Mouse (Mus musculus) large intestine, adult 2 months (tissue): ENCODE measurements around the gene Plp2. TPM values are rescaled to one million over a fixed set of nuclear protein-coding genes. Genes with fewer than 3 reads are reported as not detected.
A peak's percentile ranks its signal among the peaks of the same experiment; 100 is the strongest.

Experiments used
- DNase-seq: peaks from one replicate; pipeline ENCODE4 v3.0.0-alpha.2; 2012; ENCODE audit warnings: low read depth, low spot score
- WGBS: fragments of 180-500 bp; shearing (Covaris S2); methylation state at CpG from one replicate; pipeline ENCODE4 v1.1.7; 2018; 5-methylcytosine and 5-hydroxymethylcytosine counted together
- polyA plus RNA-seq: library from polyadenylated mRNA; depleted of rRNA; stranded (reverse); fragments of >200 nt; gene quantifications from 2 replicates; pipeline ENCODE4 v1.2.3, GENCODE M21; 2012

The Plp2 gene
- polyA plus RNA-seq, 1 experiment: 316 TPM

- DNase-seq: no peak
- 60% methylated on average over 21 of the region's 21 CpGs for WGBS
These were observed 5.3 kb downstream of the Plp2 start for GRCm38 (mm10) chrX:7665739-7666502.

- WGBS: 87% methylated on average over 11 of the region's 11 CpGs
- no peak for DNase-seq
These were observed 6.4 kb downstream of the Plp2 start for GRCm38 (mm10) chrX:7664791-7665190.

- DNase-seq: no peak
- WGBS: 70% methylated on average over 3 of the region's 3 CpGs
These were observed 8.3 kb downstream of the Plp2 start for GRCm38 (mm10) chrX:7662936-7663335.

DNA sequence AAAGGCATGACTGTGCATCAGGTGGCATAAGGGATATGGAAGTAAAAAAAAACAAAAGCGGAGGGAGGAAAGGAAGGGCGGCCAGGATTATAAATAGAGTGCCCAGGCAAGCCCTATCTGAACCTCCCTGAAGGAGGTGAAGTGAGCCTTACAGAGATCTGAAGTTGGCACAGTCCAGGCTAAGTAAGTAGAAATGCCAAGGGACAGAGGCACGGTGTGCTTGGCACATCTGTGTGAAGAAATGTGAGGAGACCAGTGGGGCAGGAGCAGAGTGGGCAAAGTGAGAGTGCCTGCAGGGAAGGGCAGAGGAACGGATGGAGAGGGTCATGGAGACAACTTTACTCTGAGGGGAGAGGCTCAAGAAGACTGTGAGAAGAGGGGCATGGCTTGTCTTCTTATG lies 10.1 kb downstream of the Plp2 start:
- WGBS: 87% methylated on average over 4 of the region's 4 CpGs
- no peak for DNase-seq

- 41% methylated on average over 11 of the region's 11 CpGs for WGBS
- no peak for DNase-seq
These were observed 12.2 kb downstream of the Plp2 start for GRCm38 (mm10) chrX:7658785-7659589.

GRCm38 (mm10) chrX:7658031-7658784 lies 13.0 kb downstream of the Plp2 start:
- no peak for DNase-seq
- 17% methylated on average over 15 of the region's 15 CpGs for WGBS

DNA sequence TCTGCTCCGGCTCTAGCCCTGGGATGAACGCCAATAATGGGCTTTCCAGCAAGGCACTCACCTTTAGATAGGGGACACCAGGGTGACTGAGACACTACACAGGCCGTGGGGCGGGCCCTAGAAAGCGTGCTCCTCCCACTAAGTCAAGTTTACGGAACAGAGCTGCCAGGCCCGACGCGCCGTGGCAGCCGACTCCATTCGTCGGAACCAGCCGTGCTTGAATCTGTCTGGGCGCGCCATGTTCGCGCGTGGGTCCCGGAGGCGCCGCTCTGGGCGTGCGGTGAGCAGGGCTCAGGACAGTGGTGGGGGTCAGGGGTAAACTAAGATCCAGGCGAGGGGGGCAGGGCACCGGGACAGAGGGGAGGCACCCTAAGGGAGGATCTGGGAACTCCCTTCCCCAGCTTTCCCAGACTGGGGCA lies 14.0 kb downstream of the Plp2 start, which contains the start of gene Prickle3:
Prickle3 (plus strand) TSS at position 40 of the 419 bp plus-strand sequence.
- DNase-seq: no peak
- 22% methylated on average over 26 of the region's 26 CpGs for WGBS

DNA sequence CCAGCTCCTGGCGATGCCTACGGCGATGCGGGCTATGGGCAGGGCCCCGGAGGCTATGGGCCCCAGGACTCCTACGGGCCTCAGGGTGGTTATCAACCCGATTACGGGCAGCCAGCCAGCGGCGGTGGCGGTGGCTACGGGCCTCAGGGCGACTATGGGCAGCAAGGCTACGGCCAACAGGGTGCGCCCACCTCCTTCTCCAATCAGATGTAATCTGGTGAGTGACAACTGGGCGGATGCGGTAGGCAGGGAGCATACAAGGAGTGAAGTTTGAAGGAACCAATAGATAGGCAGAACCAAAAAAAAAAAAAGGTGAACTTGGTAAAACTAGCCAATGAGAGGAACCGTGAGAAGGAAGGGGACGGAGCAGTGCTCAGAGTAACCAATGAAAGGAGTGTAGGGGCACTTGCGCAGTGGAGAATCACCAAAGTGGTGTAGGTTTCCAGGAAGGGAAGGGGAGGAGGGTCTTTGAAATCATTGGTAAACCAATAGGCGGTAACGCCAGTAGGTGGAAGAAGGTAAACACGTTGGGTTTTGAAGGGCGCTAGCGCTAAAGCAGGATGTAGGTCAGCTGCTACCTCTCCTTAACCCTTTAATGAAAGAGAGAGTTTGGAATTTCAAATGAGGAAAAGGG lies 22.4 kb downstream of the Plp2 start:
- 18% methylated on average over 25 of the region's 25 CpGs for WGBS
- peak; percentile 74 for DNase-seq

GRCm38 (mm10) chrX:7645349-7645748 lies 25.8 kb downstream of the Plp2 start:
- WGBS: 11% methylated on average over 5 of the region's 5 CpGs
- DNase-seq: peak; percentile 44

DNA sequence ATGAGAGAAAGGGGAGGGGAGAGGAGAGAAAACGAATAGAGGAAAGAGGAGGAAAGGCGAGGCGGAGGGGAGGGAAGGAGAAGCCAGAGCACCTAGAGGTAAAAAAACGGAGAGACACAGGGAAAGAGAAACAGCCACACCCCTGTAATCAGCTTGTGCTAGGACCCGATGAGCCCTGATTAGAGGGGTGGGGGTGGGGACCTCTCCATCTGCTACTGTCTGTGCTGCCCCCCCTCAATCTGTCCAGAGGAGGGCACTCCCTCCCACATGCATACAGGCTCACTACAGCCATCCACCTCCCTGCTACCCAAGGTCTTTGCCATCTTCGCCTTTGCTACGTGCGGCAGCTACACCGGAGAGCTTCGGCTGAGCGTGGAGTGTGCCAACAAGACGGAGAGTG lies 30.4 kb downstream of the Plp2 start:
- 27% methylated on average over 12 of the region's 12 CpGs for WGBS

DNA sequence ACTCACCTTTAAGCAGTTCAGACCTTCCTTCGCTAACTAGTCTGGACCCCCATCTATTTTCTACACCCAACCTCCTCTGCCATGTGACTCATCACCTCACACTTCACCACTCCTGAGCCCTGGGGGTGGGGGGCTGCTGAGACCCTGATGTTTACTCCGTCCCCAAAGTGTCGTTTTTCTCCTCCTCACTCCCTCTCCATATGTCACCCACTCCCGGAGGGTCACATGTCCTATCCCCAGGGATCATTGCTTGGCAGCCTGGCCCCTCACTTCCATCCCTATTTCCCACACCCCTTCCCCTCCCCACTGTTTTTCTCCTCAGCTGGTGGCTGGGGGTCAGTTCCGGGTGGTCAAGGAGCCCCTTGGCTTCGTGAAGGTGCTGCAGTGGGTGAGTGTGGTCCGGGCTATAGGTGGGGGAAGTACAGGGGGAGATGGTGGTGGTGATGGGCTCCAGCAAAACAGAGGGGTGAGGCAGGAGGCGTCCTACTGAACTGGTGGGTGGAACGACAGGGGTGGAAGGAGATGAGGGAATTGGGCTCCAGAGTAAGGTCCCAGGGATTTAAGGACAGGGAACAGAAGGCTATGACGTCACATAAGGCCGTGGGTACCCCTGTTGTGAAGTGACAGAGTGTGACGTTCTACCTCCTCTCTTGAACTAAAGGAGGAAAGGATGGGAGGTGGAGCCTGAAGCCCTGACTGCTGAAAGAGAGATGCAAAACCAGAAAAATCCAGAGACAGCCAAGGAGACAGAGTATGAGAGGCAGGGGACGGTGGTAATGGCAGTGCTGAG lies 31.5 kb downstream of the Plp2 start:
- 29% methylated on average over 13 of the region's 13 CpGs for WGBS

More for the DNA sequence above, 30.4 kb downstream of the Plp2 start:
- no peak for DNase-seq

DNA sequence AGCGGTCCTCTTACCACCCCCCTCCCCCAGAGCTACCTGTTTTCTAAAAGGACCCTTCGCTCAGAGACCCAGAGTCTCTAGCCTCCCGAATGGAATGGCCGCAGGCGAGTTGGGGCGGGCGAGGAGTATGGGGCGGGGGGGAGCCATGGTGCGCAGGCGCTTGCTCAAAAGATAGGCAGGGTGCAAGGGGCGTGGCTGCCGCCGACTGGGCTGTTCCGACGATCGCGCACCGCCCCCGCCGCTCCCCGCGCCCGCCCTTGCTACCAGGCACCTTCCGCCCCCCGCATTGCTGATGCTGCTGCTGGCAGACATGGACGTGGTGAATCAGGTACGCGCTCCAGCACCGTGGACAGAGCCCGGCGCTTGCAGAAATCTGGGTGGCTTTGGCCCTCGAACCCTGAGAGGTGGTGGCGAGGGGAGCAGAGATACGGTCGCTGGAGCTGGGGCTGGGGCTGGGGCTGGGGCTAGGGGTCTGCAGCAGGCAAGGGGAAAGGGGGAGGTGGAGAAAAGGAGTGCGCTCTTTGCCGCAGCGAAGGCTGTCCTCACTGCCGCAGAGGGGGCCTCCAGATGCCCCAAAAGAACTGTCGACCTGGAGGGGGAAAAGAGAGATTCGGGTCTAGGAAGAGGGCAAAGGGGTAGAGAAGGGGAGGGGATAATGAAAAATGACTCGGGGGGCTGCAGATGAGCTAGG lies 32.6 kb downstream of the Plp2 start, which contains the start of gene Syp:
Syp (plus strand) TSS at position 71 of the 691 bp plus-strand sequence.
- no peak for DNase-seq
- WGBS: 11% methylated on average over 40 of the region's 42 CpGs

More for the DNA sequence above, 31.5 kb downstream of the Plp2 start:
- DNase-seq: no peak

DNA sequence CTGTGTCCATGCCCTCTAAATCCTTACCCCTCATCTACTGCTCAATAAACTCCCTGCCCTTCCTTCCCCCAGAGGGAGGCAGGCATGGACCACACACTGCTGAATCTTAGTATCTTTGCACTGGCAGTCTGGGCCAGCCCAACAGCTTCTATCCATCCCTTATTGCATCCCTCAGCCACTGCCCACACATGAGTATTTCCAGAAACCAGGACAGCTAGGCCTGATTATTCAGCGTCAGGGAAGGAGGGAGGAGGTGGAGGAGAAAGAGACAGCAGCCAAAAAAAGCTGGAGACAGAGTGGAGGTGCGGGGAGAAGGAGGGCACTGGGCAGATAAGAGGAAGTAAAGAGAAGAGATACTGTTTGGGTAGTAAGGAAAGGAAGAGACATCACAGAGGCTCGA lies 36.1 kb downstream of the Plp2 start:
- 52% methylated on average over 3 of the region's 3 CpGs for WGBS
- DNase-seq: no peak

GRCm38 (mm10) chrX:7632560-7632959 lies 38.6 kb downstream of the Plp2 start:
- 86% methylated on average over 6 of the region's 6 CpGs for WGBS
- no peak for DNase-seq
